Mouse (Mus musculus): ENCODE measurements around the gene Ppfia4. TPM values are rescaled to one million over a fixed set of nuclear protein-coding genes. Genes with fewer than 3 reads are reported as not detected.

The Ppfia4 gene
- polyA plus RNA-seq, 1 experiment from 2014 or later = 2.0 TPM

DNA sequence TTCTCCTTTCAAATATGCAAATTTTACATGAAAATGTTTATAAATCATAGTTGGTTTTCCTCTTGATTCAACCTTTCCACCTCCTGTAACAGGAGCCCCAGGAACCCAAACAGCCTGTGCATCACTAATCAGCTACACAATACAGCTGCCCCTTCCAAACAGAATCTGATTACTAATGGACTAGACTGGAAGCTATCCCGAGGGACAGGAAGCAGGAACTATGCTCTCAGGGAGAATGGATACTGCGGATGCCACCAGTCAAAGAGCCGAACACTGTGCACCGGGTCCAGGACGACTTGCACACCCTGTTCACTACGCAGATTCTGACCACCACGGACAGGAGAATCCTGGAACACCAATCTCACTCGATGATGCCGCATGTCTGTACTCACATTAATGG is 15.1 kb upstream of the Ppfia4 start:
- no peaks in the 10 kb centered on the region for H3K9me3 ChIP-seq (replicated peaks)
- no peak overlapping the region for H3K27ac ChIP-seq (replicated peaks)
- no peak overlapping the region for H3K4me3 ChIP-seq
- H3K4me1 ChIP-seq = peaks cover 22% of the 10 kb centered on the region
- peaks cover 68% of the 10 kb centered on the region for H3K36me3 ChIP-seq
- WGBS = 92% methylated on average over 9 of the region's 9 CpGs
- peaks cover 12% of the 10 kb centered on the region for H3K27me3 ChIP-seq (ENCODE audit: low read depth, poor library complexity, severe bottlenecking)
- DNase-seq (ENCODE audit: low spot score) = no peak

DNA sequence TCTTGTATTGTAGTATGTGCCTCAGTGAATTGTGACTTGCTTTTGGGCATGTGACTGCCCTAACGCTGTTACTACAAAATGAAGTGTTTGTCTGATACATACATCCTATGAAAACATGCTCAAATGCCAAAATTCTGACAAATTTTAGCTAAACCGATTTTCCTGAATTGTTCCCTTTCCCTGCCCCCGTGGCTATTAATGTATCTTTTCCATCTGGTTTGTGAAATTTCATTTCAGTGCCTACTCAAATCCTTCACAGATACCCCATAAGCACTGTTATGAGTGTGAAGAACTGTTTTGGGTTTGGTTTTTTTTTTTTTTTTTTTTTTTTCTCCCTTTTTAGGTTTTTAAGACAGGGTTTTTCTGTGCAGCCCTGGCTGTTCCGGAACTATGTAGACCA is 12.3 kb upstream of the Ppfia4 start:
- Histone ChIP-seq H3K4me1 (peaks cover 30% of the 10 kb centered on the region), H3K27me3 (ENCODE audit: low read depth, poor library complexity, severe bottlenecking) (peaks cover 20% of the 10 kb centered on the region), H3K36me3 (peaks cover 40% of the 10 kb centered on the region), H3K4me3 (peak overlapping the region; percentile 65), H3K9me3 (replicated peaks) (no peaks in the 10 kb centered on the region), H3K27ac (replicated peaks) (peak overlapping the region; percentile 74)
- DNase-seq (ENCODE audit: low spot score) = no peak
- 70% methylated on average over 4 of the region's 4 CpGs for WGBS

DNA sequence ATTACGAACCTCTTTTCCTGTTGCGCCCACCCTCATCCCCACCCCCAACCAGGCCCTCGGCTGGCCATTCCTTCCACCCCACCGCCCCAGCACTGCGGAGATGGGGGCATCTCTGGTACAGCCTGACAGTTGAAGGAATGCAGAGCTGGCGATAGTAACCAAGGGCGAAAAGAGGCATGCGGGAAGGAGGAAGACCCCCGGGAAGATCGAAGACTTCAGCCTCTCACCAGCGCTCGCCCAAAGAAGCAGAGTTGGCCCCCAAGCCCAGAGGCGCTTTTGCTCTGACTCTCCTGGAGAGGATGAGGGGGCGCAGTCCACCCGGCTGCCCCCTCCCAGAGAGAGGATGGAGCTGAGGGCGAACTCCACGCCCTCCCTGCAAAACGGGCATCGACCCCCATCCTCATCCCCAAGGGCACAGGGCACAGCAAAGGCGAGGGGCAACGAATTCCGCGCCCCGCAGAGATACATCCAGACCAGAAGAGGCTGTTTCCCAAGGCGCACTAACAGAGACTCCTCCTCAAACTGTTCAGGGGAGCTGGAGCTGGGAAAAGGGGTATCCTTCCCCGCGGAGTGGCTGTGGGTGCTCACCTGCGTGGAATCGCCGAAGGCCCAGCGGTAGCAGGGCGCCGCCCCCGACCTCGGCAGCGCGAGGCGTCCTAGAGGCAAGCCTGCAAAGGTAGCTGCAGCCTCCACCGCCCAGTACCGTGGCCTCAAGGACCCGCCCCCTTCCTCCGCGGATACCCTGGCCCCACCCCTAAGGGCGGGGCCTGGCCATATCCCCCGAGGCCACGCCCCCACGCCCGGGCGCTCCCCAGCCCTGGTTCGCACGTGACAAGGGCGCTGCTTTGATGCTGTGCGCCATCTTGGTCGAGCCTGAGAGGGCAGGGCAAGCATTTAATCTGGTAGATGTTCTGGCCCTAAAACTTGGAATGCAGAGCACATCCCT is 11.6 kb upstream of the Ppfia4 start:
- under 1% methylated on average over 54 of the region's 54 CpGs for WGBS
- peak overlapping the region; percentile 74 for H3K27ac ChIP-seq (replicated peaks)

GRCm38 (mm10) chr1:134343567-134343966 is 10.8 kb upstream of the Ppfia4 start:
- no peak overlapping the region for H3K27ac ChIP-seq (replicated peaks)

More for the DNA sequence above, 11.6 kb upstream of the Ppfia4 start:
- peaks cover 32% of the 10 kb centered on the region for H3K36me3 ChIP-seq
- H3K27me3 ChIP-seq (ENCODE audit: low read depth, poor library complexity, severe bottlenecking) = peaks cover 20% of the 10 kb centered on the region
- H3K4me1 ChIP-seq = peaks cover 30% of the 10 kb centered on the region
- peak overlapping the region; percentile 65 for H3K4me3 ChIP-seq
- H3K9me3 ChIP-seq (replicated peaks) = no peaks in the 10 kb centered on the region
- DNase-seq (ENCODE audit: low spot score) = peak; percentile 94

GRCm38 (mm10) chr1:134342781-134343310 is 10.1 kb upstream of the Ppfia4 start:
- H3K27ac ChIP-seq (replicated peaks) = no peak overlapping the region
- H3K9me3 ChIP-seq (replicated peaks) = no peaks in the 10 kb centered on the region
- peaks cover 22% of the 10 kb centered on the region for H3K36me3 ChIP-seq
- 81% methylated on average over 8 of the region's 8 CpGs for WGBS
- no peak overlapping the region for H3K4me3 ChIP-seq
- DNase-seq (ENCODE audit: low spot score) = no peak
- H3K27me3 ChIP-seq (ENCODE audit: low read depth, poor library complexity, severe bottlenecking) = peaks cover 20% of the 10 kb centered on the region
- H3K4me1 ChIP-seq = peaks cover 30% of the 10 kb centered on the region

More at GRCm38 (mm10) chr1:134343567-134343966, 10.8 kb upstream of the Ppfia4 start:
- H3K27me3 ChIP-seq (ENCODE audit: low read depth, poor library complexity, severe bottlenecking) = peaks cover 20% of the 10 kb centered on the region
- H3K36me3 ChIP-seq = peaks cover 28% of the 10 kb centered on the region
- H3K9me3 ChIP-seq (replicated peaks) = no peaks in the 10 kb centered on the region
- no peak for DNase-seq (ENCODE audit: low spot score)
- WGBS = 4% methylated on average over 2 of the region's 2 CpGs
- peaks cover 30% of the 10 kb centered on the region for H3K4me1 ChIP-seq
- H3K4me3 ChIP-seq = peak overlapping the region; percentile 65

DNA sequence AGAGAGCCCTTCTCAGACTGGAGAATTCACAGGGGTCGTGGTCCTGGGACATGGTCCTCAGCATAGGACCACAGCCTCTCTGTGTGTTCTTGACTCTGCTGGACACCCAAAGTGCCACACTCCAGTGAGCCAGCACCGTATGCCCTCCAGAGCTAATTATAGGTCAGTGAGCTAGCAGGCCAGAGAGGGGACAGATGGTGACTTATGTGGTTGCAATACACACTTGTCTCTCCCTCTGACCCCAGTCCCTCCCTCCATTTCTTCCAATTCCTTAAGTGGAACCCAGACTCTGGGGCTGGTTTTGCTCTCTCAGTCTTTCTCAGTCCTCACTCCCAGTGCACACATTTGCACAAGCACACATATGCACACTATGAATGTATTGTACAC is 9.5 kb upstream of the Ppfia4 start:
- Histone ChIP-seq H3K4me3 (no peak overlapping the region), H3K4me1 (peaks cover 30% of the 10 kb centered on the region), H3K36me3 (peaks cover 16% of the 10 kb centered on the region), H3K27ac (replicated peaks) (no peak overlapping the region), H3K27me3 (ENCODE audit: low read depth, poor library complexity, severe bottlenecking) (peaks cover 20% of the 10 kb centered on the region), H3K9me3 (replicated peaks) (no peaks in the 10 kb centered on the region)
- 73% methylated on average over 2 of the region's 2 CpGs for WGBS
- DNase-seq (ENCODE audit: low spot score) = no peak

- no peak overlapping the region for H3K27ac ChIP-seq (replicated peaks)
- WGBS = 79% methylated on average over 5 of the region's 5 CpGs
- no peaks in the 10 kb centered on the region for H3K9me3 ChIP-seq (replicated peaks)
- peaks cover 30% of the 10 kb centered on the region for H3K4me1 ChIP-seq
- peaks cover 11% of the 10 kb centered on the region for H3K36me3 ChIP-seq
- no peak for DNase-seq (ENCODE audit: low spot score)
- H3K27me3 ChIP-seq (ENCODE audit: low read depth, poor library complexity, severe bottlenecking) = peaks cover 20% of the 10 kb centered on the region
- no peak overlapping the region for H3K4me3 ChIP-seq
Observed at GRCm38 (mm10) chr1:134341641-134342277, 9.0 kb upstream of the Ppfia4 start.

DNA sequence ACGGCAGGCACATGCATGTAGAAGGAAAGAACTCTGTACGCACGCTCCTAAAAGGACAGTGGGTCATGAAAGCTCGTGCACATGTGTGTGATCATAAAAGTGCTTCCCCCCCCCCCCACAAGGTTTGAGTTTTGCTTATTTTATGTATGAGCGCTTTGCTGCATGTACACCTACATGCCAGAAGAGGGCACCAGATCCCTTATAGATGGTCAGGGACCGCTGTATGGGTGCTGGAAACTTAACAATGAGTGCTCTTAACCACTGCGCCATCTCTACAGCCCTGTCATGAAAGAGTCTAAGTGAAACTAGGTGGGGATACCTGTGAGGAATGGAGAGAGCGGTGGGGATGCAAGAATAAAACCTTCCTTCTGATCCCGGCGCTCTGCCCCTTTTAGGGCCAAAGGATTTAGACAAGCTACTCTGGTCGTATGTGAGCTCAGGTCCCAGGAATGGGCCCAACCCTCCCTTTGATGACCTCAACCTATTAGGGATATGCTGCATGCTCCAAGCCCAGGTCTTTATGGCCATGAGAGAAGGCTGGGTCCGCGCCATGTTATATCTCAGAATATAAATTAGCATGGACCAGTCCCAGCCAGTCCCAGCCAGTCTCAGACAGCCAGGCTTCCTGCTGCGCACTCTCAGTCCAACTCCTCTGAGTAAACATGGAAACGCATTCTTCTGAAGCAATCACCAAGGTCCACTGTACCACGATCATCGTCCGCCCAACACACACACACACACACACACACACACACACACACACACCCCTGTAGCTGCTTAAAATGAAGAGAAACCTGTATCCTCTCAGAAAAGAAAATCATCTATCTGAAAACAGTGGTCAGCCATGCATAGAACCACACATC is 7.3 kb upstream of the Ppfia4 start:
- Histone ChIP-seq H3K27ac (replicated peaks) (no peak overlapping the region), H3K27me3 (ENCODE audit: low read depth, poor library complexity, severe bottlenecking) (peaks cover 20% of the 10 kb centered on the region), H3K4me1 (peaks cover 26% of the 10 kb centered on the region), H3K4me3 (no peak overlapping the region), H3K9me3 (replicated peaks) (no peaks in the 10 kb centered on the region), H3K36me3 (no peaks in the 10 kb centered on the region)
- DNase-seq (ENCODE audit: low spot score) = no peak
- WGBS = 92% methylated on average over 18 of the region's 18 CpGs

DNA sequence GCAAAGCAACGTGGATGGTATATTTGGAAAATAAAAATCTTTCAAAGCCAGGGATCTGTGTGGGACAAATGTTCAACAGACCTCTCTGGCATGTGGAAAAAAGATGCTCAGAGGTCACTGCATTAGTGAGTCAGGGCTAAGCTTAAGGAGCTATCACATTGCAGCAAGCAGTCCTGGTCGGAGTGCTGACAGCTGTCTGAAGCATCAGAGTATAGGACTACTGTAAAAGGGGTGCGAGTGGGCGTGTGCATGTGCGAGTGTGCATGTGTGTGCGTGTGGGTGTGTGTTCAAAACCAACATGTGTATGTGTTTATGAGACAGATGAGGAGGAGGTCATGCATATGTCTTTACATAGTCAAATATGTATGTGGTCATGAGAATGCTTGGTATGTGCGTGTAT is 6.4 kb upstream of the Ppfia4 start:
- Histone ChIP-seq H3K27ac (replicated peaks) (no peak overlapping the region), H3K36me3 (no peaks in the 10 kb centered on the region), H3K9me3 (replicated peaks) (no peaks in the 10 kb centered on the region), H3K27me3 (ENCODE audit: low read depth, poor library complexity, severe bottlenecking) (peaks cover 20% of the 10 kb centered on the region), H3K4me3 (no peak overlapping the region), H3K4me1 (peaks cover 22% of the 10 kb centered on the region)
- 93% methylated on average over 7 of the region's 7 CpGs for WGBS
- no peak for DNase-seq (ENCODE audit: low spot score)

GRCm38 (mm10) chr1:134336958-134337710 is 4.4 kb upstream of the Ppfia4 start:
- H3K4me3 ChIP-seq = no peak overlapping the region
- no peaks in the 10 kb centered on the region for H3K9me3 ChIP-seq (replicated peaks)
- 93% methylated on average over 11 of the region's 11 CpGs for WGBS
- H3K36me3 ChIP-seq = no peaks in the 10 kb centered on the region
- peaks cover 15% of the 10 kb centered on the region for H3K4me1 ChIP-seq
- DNase-seq (ENCODE audit: low spot score) = no peak
- H3K27ac ChIP-seq (replicated peaks) = no peak overlapping the region
- H3K27me3 ChIP-seq (ENCODE audit: low read depth, poor library complexity, severe bottlenecking) = peaks cover 1% of the 10 kb centered on the region; the same call in 1 of the 2 replicates

- WGBS = 87% methylated on average over 12 of the region's 12 CpGs
- H3K27me3 ChIP-seq (ENCODE audit: low read depth, poor library complexity, severe bottlenecking) = no peaks in the 10 kb centered on the region
- no peaks in the 10 kb centered on the region for H3K36me3 ChIP-seq
- H3K4me1 ChIP-seq = peaks cover 13% of the 10 kb centered on the region; the same call in 1 of the 2 replicates
- no peak overlapping the region for H3K4me3 ChIP-seq
- H3K27ac ChIP-seq (replicated peaks) = no peak overlapping the region
- H3K9me3 ChIP-seq (replicated peaks) = no peaks in the 10 kb centered on the region
- no peak for DNase-seq (ENCODE audit: low spot score)
Observed at GRCm38 (mm10) chr1:134335924-134336810, 3.4 kb upstream of the Ppfia4 start.
